Mouse (Mus musculus) embryonic facial prominence, embryonic 15.5 days (tissue): ENCODE results near the gene Sri. TPM values are rescaled to one million over a fixed set of nuclear protein-coding genes. Genes with fewer than 3 reads are reported as not detected.

ENCODE experiments used
- ATAC-seq: fragments of 200-750 bp; cut with Nextera tagmentation; 2 replicates; pipeline ENCODE4 v1.8.0; 2017; ENCODE audit warnings: low read depth, moderate TSS enrichment; ENCODE audit not compliant: insufficient number of reproducible peaks, low FRiP score, low TSS enrichment
- H3K27ac ChIP-seq: fragments of 300-500 bp; sonication (generic); replicated peaks from 2 replicates; pipeline ENCODE4 v1.5.1; 2015; ENCODE audit warnings: mild to moderate bottlenecking, inconsistent platforms
- H3K27me3 ChIP-seq: fragments of 300-500 bp; sonication (generic); 2 replicates; pipeline ENCODE4 v1.6.1; 2015; ENCODE audit warnings: inconsistent platforms
- H3K36me3 ChIP-seq: fragments of 300-500 bp; sonication (generic); 2 replicates; pipeline ENCODE4 v1.6.1; 2015; ENCODE audit warnings: mild to moderate bottlenecking, inconsistent platforms
- H3K4me1 ChIP-seq: fragments of 300-500 bp; sonication (generic); 2 replicates; pipeline ENCODE4 v1.6.1; 2015; ENCODE audit warnings: inconsistent platforms
- H3K4me2 ChIP-seq: fragments of 300-500 bp; sonication (generic); replicated peaks from 2 replicates; pipeline ENCODE4 v1.6.1; 2015; ENCODE audit warnings: mild to moderate bottlenecking, inconsistent platforms
- H3K4me3 ChIP-seq: fragments of 300-500 bp; sonication (generic); replicated peaks from 2 replicates; pipeline ENCODE4 v1.5.1; 2015; ENCODE audit warnings: mild to moderate bottlenecking, inconsistent platforms
- H3K9ac ChIP-seq: fragments of 300-500 bp; sonication (generic); 2 replicates; pipeline ENCODE4 v1.6.1; 2015; ENCODE audit warnings: inconsistent platforms
- H3K9me3 ChIP-seq: fragments of 300-500 bp; sonication (generic); replicated peaks from 2 replicates; pipeline ENCODE4 v1.6.1; 2016; ENCODE audit warnings: inconsistent platforms
- WGBS: fragments of 180-500 bp; shearing (Covaris S2); methylation state at CpG from one replicate; pipeline ENCODE4 v1.1.7; 2015; 5-methylcytosine and 5-hydroxymethylcytosine counted together
- polyA plus RNA-seq: library from polyadenylated mRNA; unstranded; fragments of >200 nt; fragmentation: Nextera tagmentation; extraction: Ambion mirVana; gene quantifications from 2 replicates; pipeline ENCODE4 v1.2.1, GENCODE M21; 2015

Gene Sri
- polyA plus RNA-seq, 1 experiment from 2014 or later = 291 TPM

- no peak for ATAC-seq
- WGBS = 87% methylated on average over 5 of the region's 5 CpGs
- Histone ChIP-seq H3K4me1 (no peaks in the 10 kb centered on the region), H3K9ac (no peak overlapping the region), H3K4me2 (no peak overlapping the region), H3K36me3 (no peaks in the 10 kb centered on the region), H3K4me3 (no peak overlapping the region), H3K9me3 (no peaks in the 10 kb centered on the region), H3K27me3 (no peaks in the 10 kb centered on the region), H3K27ac (no peak overlapping the region)
Measured at GRCm38 (mm10) chr5:8112246-8112645, 66.4 kb downstream of the Sri start.

DNA sequence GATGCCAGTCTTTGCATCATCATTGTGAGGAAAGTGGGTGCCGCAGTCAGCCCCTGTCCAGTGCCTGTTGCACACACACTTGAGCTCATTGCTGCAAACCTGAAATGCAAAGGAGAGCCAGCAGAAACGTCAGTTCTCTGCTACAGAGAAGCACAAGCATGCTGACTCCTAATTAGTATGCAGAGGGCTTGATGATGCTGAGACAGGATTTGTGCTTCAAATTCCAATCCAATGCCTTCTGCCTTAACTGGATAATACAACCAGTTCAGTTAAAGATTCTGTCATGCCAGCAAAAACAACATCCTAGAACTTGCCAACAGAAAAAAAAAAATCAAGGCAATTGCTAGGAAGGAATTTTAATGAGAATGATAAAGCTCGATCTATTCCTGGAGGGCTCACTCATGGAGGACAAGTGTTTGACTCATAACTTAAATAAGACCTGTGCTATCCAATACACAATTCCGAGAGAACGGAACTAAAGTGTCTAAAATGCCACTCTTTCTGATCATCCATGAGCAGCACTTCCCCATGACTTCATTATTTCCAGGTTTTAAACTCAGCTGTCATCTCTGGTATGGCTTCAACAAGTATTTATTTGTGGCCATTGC is 70.8 kb downstream of the Sri start:
- Histone ChIP-seq H3K36me3 (no peaks in the 10 kb centered on the region), H3K4me2 (no peak overlapping the region), H3K9ac (no peak overlapping the region), H3K4me3 (no peak overlapping the region), H3K9me3 (no peaks in the 10 kb centered on the region), H3K27ac (no peak overlapping the region), H3K4me1 (no peaks in the 10 kb centered on the region), H3K27me3 (no peaks in the 10 kb centered on the region)
- 72% methylated on average over 5 of the region's 5 CpGs for WGBS
- ATAC-seq = no peak

Other genes with a start within 250 kb of the Sri start
- 8.4 and 8.7 TPM in 2 replicates for gene Steap4, start 85.6 kb upstream of the Sri start, polyA plus RNA-seq